Mouse (Mus musculus): ENCODE measurements around the gene Lingo1.

Gene Lingo1

GRCm38 (mm10) chr9:56633449-56634225 lies 162.6 kb downstream of the Lingo1 start:
- peak in 1 of 2 experiments; percentile 52 for DNase-seq

- no peak for DNase-seq
Measured at GRCm38 (mm10) chr9:56630945-56631344, 165.3 kb downstream of the Lingo1 start.

GRCm38 (mm10) chr9:56629674-56630397 lies 166.4 kb downstream of the Lingo1 start:
- no peak for DNase-seq

- no peak for DNase-seq
Measured at GRCm38 (mm10) chr9:56627295-56627694, 169.0 kb downstream of the Lingo1 start.

- DNase-seq: no peak
Measured at GRCm38 (mm10) chr9:56624923-56625322, 171.3 kb downstream of the Lingo1 start.

GRCm38 (mm10) chr9:56623361-56623760 lies 172.9 kb downstream of the Lingo1 start:
- no peak for DNase-seq

DNA sequence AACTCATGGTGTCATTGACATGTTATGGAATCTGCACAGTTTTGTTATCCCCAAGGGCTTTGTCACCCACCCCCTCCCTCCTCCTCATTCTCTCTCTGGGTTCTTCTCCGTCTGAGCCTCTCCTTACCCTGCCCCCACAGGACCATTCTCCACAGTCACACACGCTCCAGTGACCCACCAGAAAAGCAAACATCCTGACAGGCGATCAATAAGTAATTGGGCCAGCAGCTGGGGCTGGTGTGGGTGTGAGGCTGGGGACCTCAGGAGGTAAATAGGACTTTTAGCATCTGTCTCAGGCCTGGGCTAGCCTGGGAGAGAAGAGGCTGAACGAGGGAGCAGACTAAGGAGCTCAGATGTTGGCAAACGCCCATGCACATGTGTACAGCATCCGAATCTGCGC lies 173.5 kb downstream of the Lingo1 start:
- no peak for DNase-seq

DNA sequence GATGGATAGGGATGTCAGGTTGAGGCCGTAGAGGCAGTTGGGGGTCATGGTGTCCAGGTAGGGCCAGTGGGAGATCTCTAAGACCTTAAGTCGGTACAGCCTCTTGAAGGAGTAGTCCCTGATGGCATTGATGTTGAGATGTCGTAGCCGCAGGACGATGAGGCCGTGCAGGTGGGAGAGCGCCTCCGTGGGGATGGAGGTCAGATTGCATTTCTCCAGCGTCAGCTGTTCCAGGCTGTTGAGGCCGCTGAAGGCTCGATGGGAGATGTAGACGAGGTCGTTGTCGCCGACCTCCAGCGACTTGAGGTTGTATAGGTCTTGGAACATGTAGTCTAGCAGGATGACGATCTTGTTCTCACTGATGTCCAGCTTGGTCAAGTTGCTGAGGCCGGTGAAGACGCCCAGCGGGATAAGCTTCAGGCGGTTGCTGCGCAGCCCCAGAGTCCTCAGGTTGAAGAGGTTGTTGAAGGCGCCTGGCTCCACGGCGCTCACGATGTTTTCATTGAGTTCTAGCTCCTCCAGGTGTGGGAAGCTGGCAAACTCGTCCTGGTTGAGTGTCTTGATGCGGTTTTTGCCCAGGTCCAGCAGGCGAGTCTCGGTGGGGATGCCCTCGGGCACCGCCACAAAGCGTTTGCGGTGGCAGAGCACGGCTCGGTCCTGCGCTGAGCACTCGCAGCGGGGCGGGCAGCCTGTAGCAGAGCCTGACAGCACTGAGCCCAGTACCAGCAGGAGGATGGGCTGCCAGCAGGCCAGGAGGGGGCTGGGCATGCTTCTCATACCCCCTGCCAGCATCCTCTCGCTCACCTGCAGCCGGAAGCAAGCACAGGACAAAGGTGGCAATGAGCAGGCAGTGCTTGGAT lies 175.5 kb downstream of the Lingo1 start:
- no peak for DNase-seq

DNA sequence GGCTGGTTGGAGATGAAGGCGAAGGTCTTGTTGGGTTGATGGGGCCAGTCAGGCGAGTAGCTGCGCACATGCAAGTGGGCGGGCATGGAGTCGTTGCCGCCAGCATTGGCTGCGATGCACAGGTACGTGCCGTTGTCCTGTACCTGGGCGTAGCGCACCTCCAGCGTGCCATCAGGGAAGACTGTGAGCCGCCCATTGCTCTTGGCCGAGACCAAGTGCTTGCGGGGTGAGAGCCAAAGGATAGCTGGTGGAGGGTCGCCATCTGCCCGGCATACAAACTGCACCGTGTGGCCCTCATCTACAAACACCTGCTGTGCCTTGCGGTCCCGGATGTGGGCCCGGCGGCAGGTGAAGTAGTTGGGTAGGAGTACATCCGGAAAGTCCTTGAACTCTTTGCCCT lies 176.6 kb downstream of the Lingo1 start:
- DNase-seq: no peak

DNA sequence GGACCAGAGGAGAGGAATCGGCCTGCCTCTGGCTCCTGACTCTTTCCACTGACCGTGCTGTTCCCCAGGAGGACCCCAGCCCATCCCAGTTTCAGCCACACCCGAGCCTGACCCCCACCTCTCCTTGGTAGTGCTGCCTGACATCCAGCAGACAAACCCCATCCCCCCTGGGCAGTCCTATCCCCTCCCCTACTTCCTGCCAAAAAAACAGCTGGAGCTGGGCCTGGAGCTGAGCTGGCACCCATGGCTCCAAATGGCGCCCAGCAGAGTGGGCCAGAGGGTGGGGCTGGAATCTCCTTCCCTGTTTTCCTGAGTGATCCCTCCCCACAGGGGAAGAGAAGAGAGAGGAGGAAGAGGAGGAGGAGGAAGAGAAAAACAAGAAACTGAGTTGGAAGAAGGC lies 177.6 kb downstream of the Lingo1 start:
- DNase-seq: no peak

GRCm38 (mm10) chr9:56616061-56616460 lies 180.2 kb downstream of the Lingo1 start:
- no peak for DNase-seq

- peak in 1 of 2 experiments; percentile 34 for DNase-seq
Measured at GRCm38 (mm10) chr9:56612798-56613183, 183.5 kb downstream of the Lingo1 start.

DNA sequence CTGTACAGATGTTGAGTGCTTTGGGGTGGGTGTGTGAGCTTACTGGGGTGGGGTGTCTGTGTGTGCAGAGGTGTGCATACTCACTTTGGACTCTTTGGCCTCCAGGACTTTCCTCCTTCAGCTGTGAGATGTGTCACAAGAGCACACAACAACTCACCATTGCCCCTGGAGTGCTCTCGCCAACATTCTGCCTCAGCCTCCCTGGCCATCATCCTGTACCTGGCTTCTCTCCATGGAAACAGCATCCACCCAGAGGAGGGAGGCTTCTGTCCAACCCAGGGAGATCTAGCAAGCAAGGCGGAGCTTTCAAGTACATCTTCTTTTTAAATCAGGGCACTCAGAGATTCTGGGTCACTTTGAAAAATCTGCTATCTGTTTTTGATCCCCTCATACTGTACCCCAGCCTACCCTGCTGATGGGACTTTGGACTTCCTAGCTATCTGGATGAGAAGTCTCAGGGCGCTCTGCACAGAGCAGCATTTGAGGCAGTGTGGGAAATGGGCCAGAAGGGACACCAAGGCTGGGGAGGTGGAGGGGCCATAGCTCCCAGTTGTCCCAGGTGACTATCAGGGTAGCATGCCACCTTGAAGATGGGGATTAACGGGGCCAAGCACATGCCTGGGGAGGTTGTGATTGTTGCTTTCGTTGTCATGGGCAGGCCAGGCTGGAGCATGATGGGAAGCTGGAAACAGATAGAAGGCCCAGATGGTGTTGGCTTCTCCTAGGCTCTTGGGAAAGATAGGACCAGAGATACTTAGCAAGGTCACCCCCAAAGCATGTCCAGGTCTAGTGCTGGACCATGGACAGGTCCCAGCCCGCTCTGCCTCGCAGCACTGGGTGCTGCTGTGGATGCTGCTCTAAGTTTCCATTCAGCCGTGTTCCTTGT lies 184.1 kb downstream of the Lingo1 start:
- no peak for DNase-seq

DNA sequence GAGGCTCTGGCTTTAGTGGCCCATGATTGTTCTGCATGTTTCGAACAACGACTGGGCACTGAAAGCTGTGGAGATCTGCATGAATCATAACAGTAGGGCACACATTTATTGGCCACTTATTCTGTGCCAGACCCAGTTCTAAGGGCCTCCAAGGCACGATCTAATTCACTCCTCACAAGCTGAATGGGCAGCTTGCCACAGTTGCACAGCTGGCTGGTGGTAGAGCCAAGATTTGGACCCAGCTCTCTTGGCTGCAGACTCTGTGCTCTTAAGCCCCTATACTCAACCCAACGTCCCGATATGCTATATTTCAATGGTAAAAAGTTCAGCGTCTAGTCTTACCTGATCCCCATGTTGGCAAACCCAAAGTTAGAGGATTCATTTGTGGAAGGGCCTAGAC lies 185.3 kb downstream of the Lingo1 start:
- DNase-seq: no peak

GRCm38 (mm10) chr9:56610466-56610865 lies 185.8 kb downstream of the Lingo1 start:
- no peak for DNase-seq

DNA sequence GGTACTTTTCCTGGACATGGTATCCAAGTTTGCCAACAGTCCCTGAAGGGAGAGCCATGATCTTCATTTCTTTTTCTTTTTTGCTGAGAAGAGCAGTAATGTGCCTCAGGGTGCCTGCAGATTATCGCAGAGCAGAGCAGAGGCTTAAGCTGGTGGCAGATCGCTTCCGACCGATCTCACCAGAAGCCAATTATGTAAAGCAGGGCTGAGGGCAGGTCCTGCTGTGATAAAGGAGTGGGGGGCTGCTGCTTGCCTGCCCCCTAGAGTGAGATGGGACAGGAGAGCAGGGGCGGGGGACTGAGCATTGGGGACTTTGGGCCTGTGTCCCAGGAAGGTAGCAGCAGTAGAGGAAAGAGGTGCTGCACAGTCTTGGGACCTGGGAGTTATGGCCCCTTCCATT lies 186.8 kb downstream of the Lingo1 start:
- no peak for DNase-seq

- DNase-seq: no peak
Measured at GRCm38 (mm10) chr9:56608691-56609351, 187.4 kb downstream of the Lingo1 start.

- DNase-seq: peak in 1 of 2 experiments; percentile 31
Measured at GRCm38 (mm10) chr9:56606082-56606740, 190.1 kb downstream of the Lingo1 start.

GRCm38 (mm10) chr9:56605443-56605806 lies 190.8 kb downstream of the Lingo1 start:
- DNase-seq: no peak

GRCm38 (mm10) chr9:56604797-56605442 lies 191.3 kb downstream of the Lingo1 start:
- DNase-seq: peak; percentile 74 to 84

GRCm38 (mm10) chr9:56600655-56601054 lies 195.6 kb downstream of the Lingo1 start:
- DNase-seq: no peak
